ENCODE assay signal across 7 mouse cellular contexts in the genomic region with DNA sequence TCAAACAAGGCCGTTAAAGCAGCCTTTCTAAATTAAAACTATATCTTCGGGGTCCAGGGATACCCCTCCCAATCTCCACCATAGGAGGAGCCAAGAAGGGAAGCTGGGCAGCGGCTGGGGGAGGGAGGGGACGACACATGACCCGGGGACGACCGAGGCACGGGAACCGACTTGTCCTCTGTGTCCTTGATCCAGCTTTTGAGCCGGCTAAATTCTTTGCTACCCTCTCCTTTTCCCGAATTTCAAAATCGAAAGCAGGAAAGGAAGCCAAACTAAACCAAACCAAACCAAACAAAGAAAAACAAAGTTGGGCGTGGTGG. TPM values are rescaled to one million over a fixed set of nuclear protein-coding genes. Genes with fewer than 3 reads are reported as not detected.
DNase-seq lines count a peak whose midpoint lies in the region; ATAC-seq and TF ChIP-seq lines count a peak whose summit lies in the region.

No protein-coding gene starts in this region.

- peaks cover 3% of the 10 kb centered on the region for H3K4me1 ChIP-seq in cortical plate, adult 2 months (ENCODE audit: control insufficient read depth, insufficient read depth, low read length)
- H3K4me1 ChIP-seq in liver, adult 2 months (ENCODE audit: control insufficient read depth, insufficient read depth, low read length): peaks cover 7% of the 10 kb centered on the region; the same call in 1 of the 2 replicates
- H3K4me1 ChIP-seq in stomach, postnatal 0 days (replicated peaks; ENCODE audit: control insufficient read depth, insufficient read depth): peaks cover 2% of the 10 kb centered on the region

- DNase-seq in adrenal gland, adult (ENCODE audit: inconsistent age in 2 of 2, low spot score in 1 of 2): peak; percentile 85 to 95
- peak; percentile 86 for DNase-seq in heart, adult 18-20 months
- DNase-seq in kidney, adult 18-20 months: peak; percentile 77
- DNase-seq in liver, adult 2 months (ENCODE audit: extremely low read depth, low read depth, low spot score): peak; percentile 93
- DNase-seq in natural killer cell, adult 2 months (ENCODE audit: low spot score in 2 of 2): peak; percentile 58 to 63
- peak; percentile 70 for DNase-seq in stomach, postnatal 0 days (ENCODE audit: low spot score)

- H3K9me3 ChIP-seq in stomach, postnatal 0 days (ENCODE audit: control insufficient read depth, low read length): no peaks in the 10 kb centered on the region

- TF ChIP-seq CTCF in cortical plate, adult 2 months (IDR thresholded peaks at IDR 0.05; ENCODE audit: extremely low read depth, insufficient read depth, low read length): no peak
- TF ChIP-seq CTCF in liver, adult 2 months (IDR thresholded peaks at IDR 0.05; ENCODE audit: low read depth, low read length): no peak
- peak; percentile 23; the same call in 1 of the 2 replicates for TF ChIP-seq CTCF in stomach, postnatal 0 days (IDR thresholded peaks at IDR 0.05; ENCODE audit: low read depth)

- H3K9ac ChIP-seq in liver, adult 2 months (ENCODE audit: low read depth, low read length): peak overlapping the region; percentile 44
- H3K9ac ChIP-seq in stomach, postnatal 0 days (ENCODE audit: low read length): peak overlapping the region; percentile 76

- under 1% methylated on average over 13 of the region's 13 CpGs for WGBS in liver, adult 2 months
- under 1% methylated on average over 13 of the region's 13 CpGs for WGBS in stomach, postnatal 0 days

- H3K4me2 ChIP-seq in stomach, postnatal 0 days (replicated peaks; ENCODE audit: low read depth): peak overlapping the region; percentile 76

- H3K4me3 ChIP-seq in cortical plate, adult 2 months (ENCODE audit: insufficient read depth, low read length): peak overlapping the region; percentile 74
- peak overlapping the region; percentile 42 for H3K4me3 ChIP-seq in liver, adult 2 months (ENCODE audit: insufficient read depth, low read depth, low read length)
- H3K4me3 ChIP-seq in stomach, postnatal 0 days (ENCODE audit: low read depth, low read length): peak overlapping the region; percentile 100

- peaks cover 10% of the 10 kb centered on the region for H3K79me2 ChIP-seq in liver, adult 2 months (ENCODE audit: control insufficient read depth, insufficient read depth, low read length)

- H3K36me3 ChIP-seq in liver, adult 2 months (ENCODE audit: control insufficient read depth, insufficient read depth, low read length): peaks cover 30% of the 10 kb centered on the region
- peaks cover 19% of the 10 kb centered on the region for H3K36me3 ChIP-seq in stomach, postnatal 0 days (ENCODE audit: control insufficient read depth, insufficient read depth, low read length)

- TF ChIP-seq EP300 in stomach, postnatal 0 days (optimal IDR thresholded peaks at IDR 0.05): no peak

- no peaks in the 10 kb centered on the region for H3K27me3 ChIP-seq in liver, adult 2 months (ENCODE audit: control insufficient read depth, insufficient read depth, low read length)
- H3K27me3 ChIP-seq in stomach, postnatal 0 days (ENCODE audit: control insufficient read depth, insufficient read depth, low read length): no peaks in the 10 kb centered on the region

- ATAC-seq in stomach, postnatal 0 days (ENCODE audit: low FRiP score, low TSS enrichment): peak; percentile 38; the same call in 1 of the 2 replicates

- peak overlapping the region; percentile 94 for H3K27ac ChIP-seq in cortical plate, adult 2 months (ENCODE audit: insufficient read depth, low read length)
- peak overlapping the region; percentile 83 for H3K27ac ChIP-seq in liver, adult 2 months (replicated peaks; ENCODE audit: insufficient read depth, low read depth, low read length)
- peak overlapping the region; percentile 97 for H3K27ac ChIP-seq in stomach, postnatal 0 days (replicated peaks)

- 0 out of 2 replicates have a peak, but pooled peaks have one; percentile 21 for TF ChIP-seq POLR2A in cortical plate, adult 2 months (IDR thresholded peaks at IDR 0.05; ENCODE audit: extremely low read depth, insufficient read depth, low read length)
- TF ChIP-seq POLR2A in liver, adult 2 months (IDR thresholded peaks at IDR 0.05; ENCODE audit: extremely low read depth, insufficient read depth, low read length): 0 out of 2 replicates have a peak, but pooled peaks have one; percentile 25

RNA-seq across cellular contexts. Expression of a gene that starts 0.5 kb away (rescaled TPM):
- 545 and 625 TPM in 2 replicates for polyA plus RNA-seq in cortical plate, adult 2 months (2012; rRNA removed)
- 100 to 1,000 TPM; 177 to 237 TPM for total RNA-seq in heart, adult 18-20 months (2021)
- 200 and 206 TPM in 2 replicates for total RNA-seq in liver, adult 2 months (2014; rRNA removed)
- 345 and 403 TPM in 2 replicates for polyA plus RNA-seq in liver, adult 2 months (2012; rRNA removed)
- 278 and 283 TPM in 2 replicates for polyA plus RNA-seq in stomach, postnatal 0 days (2015; fragmentation: Nextera tagmentation; extraction: Ambion mirVana)

RNA-seq across cellular contexts. Expression of a gene that starts 7.8 kb away (rescaled TPM):
- 79.4 and 83.8 TPM in 2 replicates for polyA plus RNA-seq in cortical plate, adult 2 months (2012; rRNA removed)
- total RNA-seq in heart, adult 18-20 months (2021): 10 to 100 TPM; 52.5 to 56.9 TPM
- total RNA-seq in liver, adult 2 months (2014; rRNA removed): 34.4 and 48.0 TPM in 2 replicates
- 11.8 and 12.2 TPM in 2 replicates for polyA plus RNA-seq in liver, adult 2 months (2012; rRNA removed)
- polyA plus RNA-seq in stomach, postnatal 0 days (2015; fragmentation: Nextera tagmentation; extraction: Ambion mirVana): 74.1 and 77.9 TPM in 2 replicates

RNA-seq across cellular contexts. Expression of a gene that starts 8.1 kb away (rescaled TPM):
- polyA plus RNA-seq in cortical plate, adult 2 months (2012; rRNA removed): 165 and 171 TPM in 2 replicates
- 10 to 100 TPM; 61.9 to 65.3 TPM for total RNA-seq in heart, adult 18-20 months (2021)
- total RNA-seq in liver, adult 2 months (2014; rRNA removed): 109 and 115 TPM in 2 replicates
- polyA plus RNA-seq in liver, adult 2 months (2012; rRNA removed): 90.6 and 92.7 TPM in 2 replicates
- 187 and 193 TPM in 2 replicates for polyA plus RNA-seq in stomach, postnatal 0 days (2015; fragmentation: Nextera tagmentation; extraction: Ambion mirVana)

RNA-seq across cellular contexts. Expression of a gene that starts 58.5 kb away (rescaled TPM):
- polyA plus RNA-seq in cortical plate, adult 2 months (2012; rRNA removed): 0.06 and 0.11 TPM in 2 replicates
- 1 to 10 TPM; 6.9 TPM for total RNA-seq in heart, adult 18-20 months (2021)
- not detected in 2 replicates for total RNA-seq in liver, adult 2 months (2014; rRNA removed)
- polyA plus RNA-seq in liver, adult 2 months (2012; rRNA removed): not detected in 2 replicates
- polyA plus RNA-seq in stomach, postnatal 0 days (2015; fragmentation: Nextera tagmentation; extraction: Ambion mirVana): 0.47 TPM in 2 replicates

Comparison
In these comparisons a context has a peak if more than half of its experiments do, and no peak if none do; other contexts are left out.
1. Peak in every context shown above with its lines: DNase-seq, ATAC-seq, H3K4me3 ChIP-seq and H3K27ac ChIP-seq.
2. H3K4me3 ChIP-seq: peak in every context shown above with its lines; median percentile 100 in stomach, postnatal 0 days; 74 in cortical plate, adult 2 months; 42 in liver, adult 2 months.